Mouse (Mus musculus): ENCODE results near the gene Crybg2. TPM values are rescaled to one million over a fixed set of nuclear protein-coding genes. Genes with fewer than 3 reads are reported as not detected.

The Crybg2 gene
- polyA plus RNA-seq, 1 experiment from 2014 or later: 4.2 TPM

GRCm38 (mm10) chr4:134090521-134091224, 30.1 kb downstream of the Crybg2 start:
- no peaks in the 10 kb centered on the region for H3K9me3 ChIP-seq (ENCODE audit: control insufficient read depth, low read length)
- H3K27me3 ChIP-seq (ENCODE audit: control insufficient read depth, insufficient read depth, low read depth, low read length): no peaks in the 10 kb centered on the region
- H3K4me3 ChIP-seq (ENCODE audit: low read length): no peak overlapping the region
- WGBS: 75% methylated on average over 16 of the region's 16 CpGs
- H3K36me3 ChIP-seq (ENCODE audit: control insufficient read depth, insufficient read depth, low read length): no peaks in the 10 kb centered on the region
- H3K4me2 ChIP-seq (ENCODE audit: low read depth, low read length): no peak overlapping the region
- no peaks in the 10 kb centered on the region for H3K4me1 ChIP-seq (replicated peaks; ENCODE audit: control insufficient read depth, insufficient read depth, low read length)
- no peak for ATAC-seq (ENCODE audit: low read depth)
- no peak overlapping the region for H3K27ac ChIP-seq (ENCODE audit: low read length)
- H3K9ac ChIP-seq (ENCODE audit: low read length): no peak overlapping the region

GRCm38 (mm10) chr4:134091225-134091529, 30.6 kb downstream of the Crybg2 start:
- no peak for ATAC-seq (ENCODE audit: low read depth)
- Histone ChIP-seq H3K4me2 (ENCODE audit: low read depth, low read length) (no peak overlapping the region), H3K4me1 (replicated peaks; ENCODE audit: control insufficient read depth, insufficient read depth, low read length) (no peaks in the 10 kb centered on the region), H3K27ac (ENCODE audit: low read length) (no peak overlapping the region), H3K27me3 (ENCODE audit: control insufficient read depth, insufficient read depth, low read depth, low read length) (no peaks in the 10 kb centered on the region), H3K9me3 (ENCODE audit: control insufficient read depth, low read length) (no peaks in the 10 kb centered on the region), H3K9ac (ENCODE audit: low read length) (no peak overlapping the region), H3K36me3 (ENCODE audit: control insufficient read depth, insufficient read depth, low read length) (no peaks in the 10 kb centered on the region), H3K4me3 (ENCODE audit: low read length) (no peak overlapping the region)
- WGBS: 81% methylated on average over 6 of the region's 6 CpGs

- H3K27me3 ChIP-seq (ENCODE audit: control insufficient read depth, insufficient read depth, low read depth, low read length): no peaks in the 10 kb centered on the region
- H3K27ac ChIP-seq (ENCODE audit: low read length): no peak overlapping the region
- 73% methylated on average over 6 of the region's 6 CpGs for WGBS
- H3K9me3 ChIP-seq (ENCODE audit: control insufficient read depth, low read length): no peaks in the 10 kb centered on the region
- no peaks in the 10 kb centered on the region for H3K36me3 ChIP-seq (ENCODE audit: control insufficient read depth, insufficient read depth, low read length)
- H3K9ac ChIP-seq (ENCODE audit: low read length): no peak overlapping the region
- no peak for ATAC-seq (ENCODE audit: low read depth)
- no peak overlapping the region for H3K4me2 ChIP-seq (ENCODE audit: low read depth, low read length)
- no peaks in the 10 kb centered on the region for H3K4me1 ChIP-seq (replicated peaks; ENCODE audit: control insufficient read depth, insufficient read depth, low read length)
- H3K4me3 ChIP-seq (ENCODE audit: low read length): no peak overlapping the region
Measured at GRCm38 (mm10) chr4:134092382-134093288, 32.0 kb downstream of the Crybg2 start.

GRCm38 (mm10) chr4:134094004-134094564, 33.5 kb downstream of the Crybg2 start:
- Histone ChIP-seq H3K9me3 (ENCODE audit: control insufficient read depth, low read length) (no peaks in the 10 kb centered on the region), H3K36me3 (ENCODE audit: control insufficient read depth, insufficient read depth, low read length) (no peaks in the 10 kb centered on the region), H3K4me2 (ENCODE audit: low read depth, low read length) (no peak overlapping the region), H3K9ac (ENCODE audit: low read length) (no peak overlapping the region), H3K4me1 (replicated peaks; ENCODE audit: control insufficient read depth, insufficient read depth, low read length) (no peaks in the 10 kb centered on the region), H3K27ac (ENCODE audit: low read length) (no peak overlapping the region), H3K27me3 (ENCODE audit: control insufficient read depth, insufficient read depth, low read depth, low read length) (no peaks in the 10 kb centered on the region), H3K4me3 (ENCODE audit: low read length) (no peak overlapping the region)
- 84% methylated on average over 7 of the region's 7 CpGs for whole genome bisulfite sequencing
- no peak for ATAC-seq (ENCODE audit: low read depth)

GRCm38 (mm10) chr4:134094923-134095547, 34.4 kb downstream of the Crybg2 start, which contains the start of gene Cd52:
Cd52 (minus strand) TSS chr4:134095082.
- WGBS: 55% methylated on average over 3 of the region's 3 CpGs
- Histone ChIP-seq H3K27me3 (ENCODE audit: control insufficient read depth, insufficient read depth, low read depth, low read length) (no peaks in the 10 kb centered on the region), H3K4me3 (ENCODE audit: low read length) (no peak within 1 kb of the TSS), H3K4me1 (replicated peaks; ENCODE audit: control insufficient read depth, insufficient read depth, low read length) (no peaks in the 10 kb centered on the region), H3K9ac (ENCODE audit: low read length) (no peak within 1 kb of the TSS), H3K9me3 (ENCODE audit: control insufficient read depth, low read length) (no peaks in the 10 kb centered on the region), H3K4me2 (ENCODE audit: low read depth, low read length) (no peak within 1 kb of the TSS), H3K27ac (ENCODE audit: low read length) (no peak within 1 kb of the TSS), H3K36me3 (ENCODE audit: control insufficient read depth, insufficient read depth, low read length) (no peaks in the 10 kb centered on the region)
- ATAC-seq (ENCODE audit: low read depth): no peak

GRCm38 (mm10) chr4:134096120-134096519, 35.5 kb downstream of the Crybg2 start:
- Histone ChIP-seq H3K27me3 (ENCODE audit: control insufficient read depth, insufficient read depth, low read depth, low read length) (no peaks in the 10 kb centered on the region), H3K27ac (ENCODE audit: low read length) (no peak overlapping the region), H3K4me1 (replicated peaks; ENCODE audit: control insufficient read depth, insufficient read depth, low read length) (no peaks in the 10 kb centered on the region), H3K9me3 (ENCODE audit: control insufficient read depth, low read length) (no peaks in the 10 kb centered on the region), H3K9ac (ENCODE audit: low read length) (no peak overlapping the region), H3K36me3 (ENCODE audit: control insufficient read depth, insufficient read depth, low read length) (no peaks in the 10 kb centered on the region), H3K4me3 (ENCODE audit: low read length) (no peak overlapping the region), H3K4me2 (ENCODE audit: low read depth, low read length) (no peak overlapping the region)
- no peak for ATAC-seq (ENCODE audit: low read depth)
- WGBS: 78% methylated on average over 3 of the region's 3 CpGs

- Histone ChIP-seq H3K27me3 (ENCODE audit: control insufficient read depth, insufficient read depth, low read depth, low read length) (no peaks in the 10 kb centered on the region), H3K9ac (ENCODE audit: low read length) (no peak overlapping the region), H3K4me1 (replicated peaks; ENCODE audit: control insufficient read depth, insufficient read depth, low read length) (no peaks in the 10 kb centered on the region), H3K36me3 (ENCODE audit: control insufficient read depth, insufficient read depth, low read length) (no peaks in the 10 kb centered on the region), H3K9me3 (ENCODE audit: control insufficient read depth, low read length) (no peaks in the 10 kb centered on the region), H3K4me2 (ENCODE audit: low read depth, low read length) (no peak overlapping the region), H3K27ac (ENCODE audit: low read length) (no peak overlapping the region), H3K4me3 (ENCODE audit: low read length) (no peak overlapping the region)
- 58% methylated on average over 5 of the region's 5 CpGs for WGBS
- no peak for ATAC-seq (ENCODE audit: low read depth)
Measured at GRCm38 (mm10) chr4:134097015-134097608, 36.5 kb downstream of the Crybg2 start.

- no peaks in the 10 kb centered on the region for H3K36me3 ChIP-seq (ENCODE audit: control insufficient read depth, insufficient read depth, low read length)
- no peak overlapping the region for H3K9ac ChIP-seq (ENCODE audit: low read length)
- no peak for ATAC-seq (ENCODE audit: low read depth)
- no peak overlapping the region for H3K4me2 ChIP-seq (ENCODE audit: low read depth, low read length)
- 28% methylated on average over 8 of the region's 8 CpGs for WGBS
- no peaks in the 10 kb centered on the region for H3K27me3 ChIP-seq (ENCODE audit: control insufficient read depth, insufficient read depth, low read depth, low read length)
- H3K4me1 ChIP-seq (replicated peaks; ENCODE audit: control insufficient read depth, insufficient read depth, low read length): peaks cover 6% of the 10 kb centered on the region; the same call in 1 of the 2 replicates
- H3K9me3 ChIP-seq (ENCODE audit: control insufficient read depth, low read length): no peaks in the 10 kb centered on the region
- H3K27ac ChIP-seq (ENCODE audit: low read length): no peak overlapping the region
- no peak overlapping the region for H3K4me3 ChIP-seq (ENCODE audit: low read length)
Measured at GRCm38 (mm10) chr4:134098628-134099027, 38.0 kb downstream of the Crybg2 start.

Measured in lung, embryonic 16.5 days (tissue).